Mouse (Mus musculus) heart, postnatal 0 days (tissue): ENCODE measurements around the gene Dnajc13. TPM values are rescaled to one million over a fixed set of nuclear protein-coding genes. Genes with fewer than 3 reads are reported as not detected.

ENCODE experiments used
- ATAC-seq: fragments of 200-750 bp; cut with Nextera tagmentation; 2 replicates; pipeline ENCODE4 v1.8.0; 2017; ENCODE audit warnings: low read depth, moderate number of reproducible peaks, moderate library complexity; ENCODE audit not compliant: insufficient read depth
- DNase-seq: peaks from one replicate; pipeline ENCODE4 v3.0.0-alpha.2; 2016; ENCODE audit warnings: low spot score
- H3K27ac ChIP-seq: fragments of 300-500 bp; sonication (generic); 2 replicates; pipeline ENCODE4 v1.5.1; 2014; ENCODE audit warnings: low read depth, mild to moderate bottlenecking
- H3K27me3 ChIP-seq: fragments of 300-500 bp; sonication (generic); 2 replicates; pipeline ENCODE4 v1.6.1; 2014; ENCODE audit warnings: low read length, mixed read lengths; ENCODE audit not compliant: control insufficient read depth, insufficient read depth
- H3K36me3 ChIP-seq: fragments of 300-500 bp; sonication (generic); replicated peaks from 2 replicates; pipeline ENCODE4 v1.6.1; 2014; ENCODE audit warnings: low read length, mixed read lengths; ENCODE audit not compliant: control insufficient read depth, insufficient read depth
- H3K4me1 ChIP-seq: fragments of 300-500 bp; sonication (generic); 2 replicates; pipeline ENCODE4 v1.6.1; 2014; ENCODE audit warnings: antibody characterized with exemption; ENCODE audit not compliant: control insufficient read depth, insufficient read depth
- H3K4me2 ChIP-seq: fragments of 300-500 bp; sonication (generic); 2 replicates; pipeline ENCODE4 v1.6.1; 2014; ENCODE audit warnings: low read depth, mild to moderate bottlenecking, low read length, moderate library complexity
- H3K4me3 ChIP-seq: fragments of 300-500 bp; sonication (generic); 2 replicates; pipeline ENCODE4 v1.5.1; 2014; ENCODE audit warnings: low read depth, low read length
- H3K9ac ChIP-seq: fragments of 300-500 bp; sonication (generic); replicated peaks from 2 replicates; pipeline ENCODE4 v1.6.1; 2014; ENCODE audit warnings: low read depth, low read length, mixed read lengths
- H3K9me3 ChIP-seq: fragments of 300-500 bp; sonication (generic); replicated peaks from 2 replicates; pipeline ENCODE4 v1.6.1; 2016; ENCODE audit warnings: low read length; ENCODE audit not compliant: control insufficient read depth
- CTCF ChIP-seq: IDR thresholded peaks from 2 replicates; pipeline ENCODE4 v1.5.1; 2016; ENCODE audit warnings: antibody characterized with exemption, control low read depth, low read depth
- EP300 ChIP-seq: IDR thresholded peaks from 2 replicates; pipeline ENCODE4 v1.6.1; 2016; ENCODE audit warnings: antibody characterized with exemption, low read depth
- WGBS: fragments of 180-500 bp; shearing (Covaris S2); extraction: QIAGEN DNeasy Blood & Tissue Kit; methylation state at CpG from one replicate; pipeline ENCODE4 v1.1.7; 2014; 5-methylcytosine and 5-hydroxymethylcytosine counted together
- polyA plus RNA-seq: library from polyadenylated mRNA; unstranded; fragments of >200 nt; fragmentation: Nextera tagmentation; extraction: Ambion mirVana; gene quantifications from 2 replicates; pipeline ENCODE4 v1.2.1, GENCODE M21; 2015
- total RNA-seq: library from RNA; depleted of rRNA; stranded (reverse); fragments of >200 nt; gene quantifications from 2 replicates; pipeline ENCODE4 v1.2.3, GENCODE M21; 2014; ENCODE audit warnings: low replicate concordance

Dnajc13 gene
- total and polyA plus RNA-seq, 2 experiments from 2014 or later: 7.5 to 40.2 TPM

- 67% methylated on average over 12 of the region's 12 CpGs for WGBS
- TF ChIP-seq EP300 (no peak), CTCF (no peak)
- Histone ChIP-seq H3K4me2 (no peak overlapping the region), H3K9me3 (no peaks in the 10 kb centered on the region), H3K36me3 (no peaks in the 10 kb centered on the region), H3K4me3 (no peak overlapping the region), H3K27me3 (no peaks in the 10 kb centered on the region), H3K4me1 (no peaks in the 10 kb centered on the region), H3K27ac (no peak overlapping the region), H3K9ac (no peak overlapping the region)
- DNase-seq (no peak), ATAC-seq (no peak)
These were observed 37.8 kb upstream of the Dnajc13 start for GRCm38 (mm10) chr9:104300569-104300968.

- H3K27me3 ChIP-seq: no peaks in the 10 kb centered on the region
- WGBS: 61% methylated on average over 3 of the region's 3 CpGs
These were observed 34.3 kb upstream of the Dnajc13 start for GRCm38 (mm10) chr9:104297041-104297440.

GRCm38 (mm10) chr9:104284934-104285333 lies 22.2 kb upstream of the Dnajc13 start:
- no peaks in the 10 kb centered on the region for H3K9me3 ChIP-seq
- no peak overlapping the region for H3K4me2 ChIP-seq
- no peaks in the 10 kb centered on the region for H3K4me1 ChIP-seq
- no peak overlapping the region for H3K9ac ChIP-seq
- no peak overlapping the region for H3K27ac ChIP-seq
- H3K4me3 ChIP-seq: no peak overlapping the region
- WGBS: 41% methylated on average over 6 of the region's 6 CpGs
- DNase-seq (no peak), ATAC-seq (no peak)
- H3K36me3 ChIP-seq: no peaks in the 10 kb centered on the region
- TF ChIP-seq EP300 (no peak), CTCF (no peak)
- no peaks in the 10 kb centered on the region for H3K27me3 ChIP-seq

More at GRCm38 (mm10) chr9:104297041-104297440, 34.3 kb upstream of the Dnajc13 start:
- no peak for ATAC-seq
- Histone ChIP-seq H3K36me3 (no peaks in the 10 kb centered on the region), H3K9me3 (no peaks in the 10 kb centered on the region), H3K9ac (no peak overlapping the region), H3K4me1 (no peaks in the 10 kb centered on the region), H3K27ac (no peak overlapping the region), H3K4me3 (no peak overlapping the region), H3K4me2 (no peak overlapping the region)
- DNase-seq: no peak
- TF ChIP-seq CTCF: no peak
- TF ChIP-seq EP300: no peak

GRCm38 (mm10) chr9:104282536-104282935 lies 19.8 kb upstream of the Dnajc13 start:
- H3K9me3 ChIP-seq: no peaks in the 10 kb centered on the region
- no peak for ATAC-seq
- 48% methylated on average over 8 of the region's 8 CpGs for WGBS
- H3K4me2 ChIP-seq: no peak overlapping the region
- H3K27ac ChIP-seq: no peak overlapping the region
- TF ChIP-seq CTCF (no peak), EP300 (no peak)
- no peaks in the 10 kb centered on the region; the same call in 1 of the 2 replicates for H3K27me3 ChIP-seq
- H3K9ac ChIP-seq: no peak overlapping the region
- no peaks in the 10 kb centered on the region for H3K4me1 ChIP-seq
- DNase-seq: no peak
- H3K36me3 ChIP-seq: no peaks in the 10 kb centered on the region
- no peak overlapping the region for H3K4me3 ChIP-seq

GRCm38 (mm10) chr9:104281737-104282136 lies 19.0 kb upstream of the Dnajc13 start:
- Histone ChIP-seq H3K27ac (no peak overlapping the region), H3K9me3 (no peaks in the 10 kb centered on the region), H3K27me3 (peaks cover 2% of the 10 kb centered on the region; the same call in 1 of the 2 replicates), H3K4me3 (no peak overlapping the region), H3K9ac (no peak overlapping the region), H3K4me1 (no peaks in the 10 kb centered on the region), H3K36me3 (no peaks in the 10 kb centered on the region), H3K4me2 (no peak overlapping the region)
- TF ChIP-seq CTCF: no peak
- TF ChIP-seq EP300: no peak
- 67% methylated on average over 5 of the region's 5 CpGs for WGBS
- DNase-seq (no peak), ATAC-seq (no peak)

GRCm38 (mm10) chr9:104280725-104281495 lies 18.2 kb upstream of the Dnajc13 start:
- WGBS: 68% methylated on average over 8 of the region's 8 CpGs
- peaks cover 2% of the 10 kb centered on the region; the same call in 1 of the 2 replicates for H3K27me3 ChIP-seq
- ATAC-seq (no peak), DNase-seq (no peak)
- no peak overlapping the region for H3K4me2 ChIP-seq
- H3K4me1 ChIP-seq: no peaks in the 10 kb centered on the region
- no peak overlapping the region for H3K9ac ChIP-seq
- no peaks in the 10 kb centered on the region for H3K36me3 ChIP-seq
- no peak for TF ChIP-seq CTCF
- no peak for TF ChIP-seq EP300
- H3K9me3 ChIP-seq: no peaks in the 10 kb centered on the region
- H3K27ac ChIP-seq: no peak overlapping the region
- H3K4me3 ChIP-seq: no peak overlapping the region
